Mouse (Mus musculus): ENCODE results near the gene Zkscan3. TPM values are rescaled to one million over a fixed set of nuclear protein-coding genes. Genes with fewer than 3 reads are reported as not detected.
A peak's percentile ranks its signal among the peaks of the same experiment; 100 is the strongest.

The Zkscan3 gene
- 99.0 and 100 TPM in 2 replicates for polyA plus RNA-seq (2016; fragmentation: Nextera tagmentation; extraction: Ambion mirVana)

- no peaks in the 10 kb centered on the region for H3K9me3 ChIP-seq
- peak within 1 kb of the TSS; percentile 87 for H3K4me3 ChIP-seq
- H3K27ac ChIP-seq (replicated peaks) = peak within 1 kb of the TSS; percentile 49; the same call in 1 of the 2 replicates
- H3K27me3 ChIP-seq = peaks cover 4% of the 10 kb centered on the region; the same call in 1 of the 2 replicates
- peak; percentile 95 for ATAC-seq (ENCODE audit: low FRiP score, low read depth)
- H3K4me2 ChIP-seq (replicated peaks) = peak within 1 kb of the TSS; percentile 85
- H3K4me1 ChIP-seq = peaks cover 9% of the 10 kb centered on the region
- peak within 1 kb of the TSS; percentile 83 for H3K9ac ChIP-seq (replicated peaks)
- under 1% methylated on average over 35 of the region's 35 CpGs for WGBS
- H3K36me3 ChIP-seq = peaks cover 16% of the 10 kb centered on the region
Measured at GRCm38 (mm10) chr13:21402287-21402846, at the start of gene Zkscan3. TSS of gene Zkscan3 (minus strand) at chr13:21402755.

GRCm38 (mm10) chr13:21447856-21448614, 45.5 kb upstream of the Zkscan3 start:
- Histone ChIP-seq H3K9ac (replicated peaks) (no peak overlapping the region), H3K9me3 (no peaks in the 10 kb centered on the region), H3K4me1 (peaks cover 9% of the 10 kb centered on the region), H3K27ac (replicated peaks) (no peak overlapping the region), H3K4me3 (no peak overlapping the region), H3K4me2 (replicated peaks) (no peak overlapping the region), H3K36me3 (peaks cover 54% of the 10 kb centered on the region), H3K27me3 (no peaks in the 10 kb centered on the region)
- WGBS = 86% methylated on average over 16 of the region's 16 CpGs
- ATAC-seq (ENCODE audit: low FRiP score, low read depth) = no peak

GRCm38 (mm10) chr13:21446796-21447195, 44.2 kb upstream of the Zkscan3 start:
- no peak for ATAC-seq (ENCODE audit: low FRiP score, low read depth)
- no peak overlapping the region for H3K4me3 ChIP-seq
- WGBS = 93% methylated on average over 9 of the region's 9 CpGs
- H3K4me1 ChIP-seq = no peaks in the 10 kb centered on the region
- no peak overlapping the region for H3K27ac ChIP-seq (replicated peaks)
- H3K9me3 ChIP-seq = no peaks in the 10 kb centered on the region
- no peak overlapping the region for H3K4me2 ChIP-seq (replicated peaks)
- peaks cover 54% of the 10 kb centered on the region for H3K36me3 ChIP-seq
- no peaks in the 10 kb centered on the region for H3K27me3 ChIP-seq
- no peak overlapping the region for H3K9ac ChIP-seq (replicated peaks)

- peak overlapping the region; percentile 85 for H3K4me2 ChIP-seq (replicated peaks)
- H3K4me3 ChIP-seq = peak overlapping the region; percentile 59
- H3K4me1 ChIP-seq = peaks cover 9% of the 10 kb centered on the region; the same call in 1 of the 2 replicates
- peak overlapping the region; percentile 67; the same call in 1 of the 2 replicates for H3K27ac ChIP-seq (replicated peaks)
- H3K27me3 ChIP-seq = no peaks in the 10 kb centered on the region
- H3K36me3 ChIP-seq = peaks cover 29% of the 10 kb centered on the region
- no peaks in the 10 kb centered on the region for H3K9me3 ChIP-seq
- 16% methylated on average over 10 of the region's 10 CpGs for WGBS
- ATAC-seq (ENCODE audit: low FRiP score, low read depth) = peak; percentile 28
- peak overlapping the region; percentile 72; the same call in 1 of the 2 replicates for H3K9ac ChIP-seq (replicated peaks)
Measured at GRCm38 (mm10) chr13:21441207-21441572, 38.6 kb upstream of the Zkscan3 start.

- WGBS = 1% methylated on average over 32 of the region's 32 CpGs
- peaks cover 27% of the 10 kb centered on the region for H3K36me3 ChIP-seq
- no peaks in the 10 kb centered on the region for H3K9me3 ChIP-seq
- H3K9ac ChIP-seq (replicated peaks) = peak within 1 kb of the TSS; percentile 72
- H3K4me2 ChIP-seq (replicated peaks) = peak within 1 kb of the TSS; percentile 85
- peak within 1 kb of the TSS; percentile 67 for H3K27ac ChIP-seq (replicated peaks)
- H3K4me3 ChIP-seq = peak within 1 kb of the TSS; percentile 59
- H3K4me1 ChIP-seq = peaks cover 9% of the 10 kb centered on the region; the same call in 1 of the 2 replicates
- ATAC-seq (ENCODE audit: low FRiP score, low read depth) = peak; percentile 94
- no peaks in the 10 kb centered on the region for H3K27me3 ChIP-seq
Measured at GRCm38 (mm10) chr13:21440503-21441206, 38.1 kb upstream of the Zkscan3 start, which contains the start of gene Pgbd1. TSS of gene Pgbd1 (minus strand) at chr13:21441058.

- no peak for ATAC-seq (ENCODE audit: low FRiP score, low read depth)
Measured at GRCm38 (mm10) chr13:21435476-21435875, 32.9 kb upstream of the Zkscan3 start.

GRCm38 (mm10) chr13:21427631-21428030, 25.1 kb upstream of the Zkscan3 start:
- WGBS = 97% methylated on average over 1 of the region's 1 CpGs
- Histone ChIP-seq H3K4me3 (no peak overlapping the region), H3K9me3 (no peaks in the 10 kb centered on the region), H3K4me2 (replicated peaks) (no peak overlapping the region), H3K36me3 (no peaks in the 10 kb centered on the region), H3K27ac (replicated peaks) (no peak overlapping the region), H3K4me1 (no peaks in the 10 kb centered on the region), H3K9ac (replicated peaks) (no peak overlapping the region), H3K27me3 (no peaks in the 10 kb centered on the region)
- no peak for ATAC-seq (ENCODE audit: low FRiP score, low read depth)

More at GRCm38 (mm10) chr13:21435476-21435875, 32.9 kb upstream of the Zkscan3 start:
- H3K4me3 ChIP-seq = no peak overlapping the region
- H3K9ac ChIP-seq (replicated peaks) = no peak overlapping the region
- no peaks in the 10 kb centered on the region for H3K9me3 ChIP-seq
- H3K27ac ChIP-seq (replicated peaks) = no peak overlapping the region
- no peaks in the 10 kb centered on the region for H3K36me3 ChIP-seq
- no peaks in the 10 kb centered on the region for H3K27me3 ChIP-seq
- 85% methylated on average over 4 of the region's 4 CpGs for WGBS
- no peak overlapping the region for H3K4me2 ChIP-seq (replicated peaks)
- 0 out of 2 replicates have a peak, but pooled peaks cover 5% of the 10 kb centered on the region for H3K4me1 ChIP-seq

- Histone ChIP-seq H3K27me3 (no peaks in the 10 kb centered on the region), H3K9ac (replicated peaks) (no peak overlapping the region), H3K36me3 (no peaks in the 10 kb centered on the region), H3K4me1 (no peaks in the 10 kb centered on the region), H3K4me2 (replicated peaks) (no peak overlapping the region), H3K27ac (replicated peaks) (no peak overlapping the region), H3K9me3 (no peaks in the 10 kb centered on the region), H3K4me3 (no peak overlapping the region)
- 66% methylated on average over 5 of the region's 5 CpGs for WGBS
- no peak for ATAC-seq (ENCODE audit: low FRiP score, low read depth)
Measured at GRCm38 (mm10) chr13:21423301-21423700, 20.7 kb upstream of the Zkscan3 start.

- no peaks in the 10 kb centered on the region for H3K4me1 ChIP-seq
- WGBS = 75% methylated on average over 6 of the region's 6 CpGs
- H3K9me3 ChIP-seq = no peaks in the 10 kb centered on the region
- no peak overlapping the region for H3K9ac ChIP-seq (replicated peaks)
- H3K4me2 ChIP-seq (replicated peaks) = no peak overlapping the region
- no peak overlapping the region for H3K27ac ChIP-seq (replicated peaks)
- no peaks in the 10 kb centered on the region for H3K36me3 ChIP-seq
- H3K27me3 ChIP-seq = no peaks in the 10 kb centered on the region
- no peak overlapping the region for H3K4me3 ChIP-seq
- no peak for ATAC-seq (ENCODE audit: low FRiP score, low read depth)
Measured at GRCm38 (mm10) chr13:21418865-21419264, 16.3 kb upstream of the Zkscan3 start.

- no peaks in the 10 kb centered on the region for H3K27me3 ChIP-seq
- no peaks in the 10 kb centered on the region for H3K36me3 ChIP-seq
- WGBS = 85% methylated on average over 6 of the region's 6 CpGs
- no peaks in the 10 kb centered on the region for H3K9me3 ChIP-seq
- no peak for ATAC-seq (ENCODE audit: low FRiP score, low read depth)
- H3K4me2 ChIP-seq (replicated peaks) = no peak overlapping the region
- no peak overlapping the region for H3K9ac ChIP-seq (replicated peaks)
- H3K27ac ChIP-seq (replicated peaks) = no peak overlapping the region
- H3K4me3 ChIP-seq = no peak overlapping the region
- H3K4me1 ChIP-seq = no peaks in the 10 kb centered on the region
Measured at GRCm38 (mm10) chr13:21417298-21418010, 14.9 kb upstream of the Zkscan3 start.

GRCm38 (mm10) chr13:21415750-21416149, 13.2 kb upstream of the Zkscan3 start:
- Histone ChIP-seq H3K4me1 (no peaks in the 10 kb centered on the region), H3K27ac (replicated peaks) (no peak overlapping the region), H3K36me3 (no peaks in the 10 kb centered on the region), H3K4me2 (replicated peaks) (no peak overlapping the region), H3K9ac (replicated peaks) (no peak overlapping the region), H3K9me3 (no peaks in the 10 kb centered on the region), H3K27me3 (no peaks in the 10 kb centered on the region), H3K4me3 (no peak overlapping the region)
- no peak for ATAC-seq (ENCODE audit: low FRiP score, low read depth)
- 96% methylated on average over 2 of the region's 2 CpGs for WGBS

All from midbrain, embryonic 12.5 days (tissue).